Mouse (Mus musculus) embryonic fibroblast, embryonic 13.5 days (primary cell): ENCODE measurements around the gene Cops7a. TPM values are rescaled to one million over a fixed set of nuclear protein-coding genes. Genes with fewer than 3 reads are reported as not detected.

Experiments
- H3K27ac ChIP-seq: 2 replicates; pipeline ENCODE4 v1.5.1; 2012; ENCODE audit warnings: low read length, control low read depth, inconsistent platforms; ENCODE audit not compliant: insufficient read depth
- H3K4me1 ChIP-seq: 2 replicates; pipeline ENCODE4 v1.6.1; 2011; ENCODE audit warnings: low read length; ENCODE audit not compliant: control insufficient read depth, insufficient read depth
- H3K4me3 ChIP-seq: 2 replicates; pipeline ENCODE4 v1.5.1; 2011; ENCODE audit warnings: mild to moderate bottlenecking, control low read depth, low read length; ENCODE audit not compliant: insufficient read depth
- CTCF ChIP-seq: IDR thresholded peaks from 2 replicates; pipeline ENCODE4 v1.5.1; 2011; ENCODE audit warnings: mild to moderate bottlenecking, control low read depth, low read length, moderate library complexity, borderline replicate concordance; ENCODE audit not compliant: insufficient read depth
- POLR2A ChIP-seq: IDR thresholded peaks from 2 replicates; pipeline ENCODE4 v1.6.1; 2011; ENCODE audit warnings: low read depth, mild to moderate bottlenecking, control low read depth, low read length, moderate library complexity
- polyA plus RNA-seq: library from polyadenylated mRNA; stranded (reverse); fragments of >200 nt; gene quantifications from 2 replicates; pipeline ENCODE4 v1.2.4, GENCODE M21; 2011; ENCODE audit warnings: low read depth; ENCODE audit not compliant: missing spikeins, insufficient read length

Gene Cops7a
- polyA plus RNA-seq, 1 experiment: 94.3 TPM

GRCm38 (mm10) chr6:124996551-124997501 is 31.5 kb upstream of the Cops7a start, which contains the start of gene Pianp:
TSS of gene Pianp (plus strand) at chr6:124996694.
- no peak for TF ChIP-seq CTCF
- no peak for TF ChIP-seq POLR2A
- no peak within 1 kb of the TSS for H3K27ac ChIP-seq
- H3K4me3 ChIP-seq: peak within 1 kb of the TSS; percentile 22
- H3K4me1 ChIP-seq: no peaks in the 10 kb centered on the region

- Histone ChIP-seq H3K27ac (no peak overlapping the region), H3K4me1 (no peaks in the 10 kb centered on the region), H3K4me3 (no peak overlapping the region)
- TF ChIP-seq CTCF: no peak
- TF ChIP-seq POLR2A: no peak
Measured at GRCm38 (mm10) chr6:124995831-124996403, 30.6 kb upstream of the Cops7a start.

GRCm38 (mm10) chr6:124995246-124995645 is 29.9 kb upstream of the Cops7a start:
- TF ChIP-seq CTCF (no peak), POLR2A (no peak)
- H3K4me3 ChIP-seq: no peak overlapping the region
- no peak overlapping the region for H3K27ac ChIP-seq
- H3K4me1 ChIP-seq: no peaks in the 10 kb centered on the region

GRCm38 (mm10) chr6:124993876-124994275 is 28.5 kb upstream of the Cops7a start:
- TF ChIP-seq CTCF (no peak), POLR2A (no peak)
- Histone ChIP-seq H3K4me1 (no peaks in the 10 kb centered on the region), H3K27ac (no peak overlapping the region), H3K4me3 (no peak overlapping the region)

- TF ChIP-seq CTCF (no peak), POLR2A (no peak)
- no peaks in the 10 kb centered on the region for H3K4me1 ChIP-seq
- no peak overlapping the region for H3K4me3 ChIP-seq
- no peak overlapping the region for H3K27ac ChIP-seq
Measured at GRCm38 (mm10) chr6:124993365-124993764, 28.0 kb upstream of the Cops7a start.

GRCm38 (mm10) chr6:124992241-124992640 is 26.9 kb upstream of the Cops7a start:
- Histone ChIP-seq H3K4me1 (no peaks in the 10 kb centered on the region), H3K4me3 (no peak overlapping the region), H3K27ac (no peak overlapping the region)
- TF ChIP-seq POLR2A (no peak), CTCF (no peak)

GRCm38 (mm10) chr6:124967766-124968165 is 2.4 kb upstream of the Cops7a start:
- Histone ChIP-seq H3K27ac (no peak overlapping the region), H3K4me1 (no peaks in the 10 kb centered on the region), H3K4me3 (no peak overlapping the region)
- TF ChIP-seq CTCF: no peak
- peak; percentile 28; the same call in 1 of the 2 replicates for TF ChIP-seq POLR2A

- Histone ChIP-seq H3K27ac (no peak overlapping the region), H3K4me3 (peak overlapping the region; percentile 93), H3K4me1 (no peaks in the 10 kb centered on the region)
- TF ChIP-seq CTCF (no peak), POLR2A (peak; percentile 35)
Measured at GRCm38 (mm10) chr6:124966466-124967118, 1.3 kb upstream of the Cops7a start.

- Histone ChIP-seq H3K4me1 (no peaks in the 10 kb centered on the region), H3K4me3 (peak overlapping the region; percentile 93), H3K27ac (peak overlapping the region; percentile 79)
- no peak for TF ChIP-seq POLR2A
- no peak for TF ChIP-seq CTCF
Measured at GRCm38 (mm10) chr6:124965747-124966146, 409 bp upstream of the Cops7a start.
